Mouse (Mus musculus) intestine, embryonic 14.5 days (tissue): ENCODE data around the gene Supt3. TPM values are rescaled to one million over a fixed set of nuclear protein-coding genes. Genes with fewer than 3 reads are reported as not detected.

Experiments used
- ATAC-seq: fragments of 200-750 bp; cut with Nextera tagmentation; replicated peaks from 2 replicates; pipeline ENCODE4 v1.8.0; 2017; ENCODE audit warnings: low read depth, moderate number of reproducible peaks, moderate TSS enrichment, moderate library complexity; ENCODE audit not compliant: low FRiP score, low TSS enrichment
- DNase-seq: peaks from one replicate; pipeline ENCODE4 v3.0.0-alpha.2; 2018; ENCODE audit warnings: low spot score
- H3K27ac ChIP-seq: fragments of 300-500 bp; sonication (generic); 2 replicates; pipeline ENCODE4 v1.5.1; 2014; ENCODE audit warnings: low read depth, mild to moderate bottlenecking, control low read depth
- H3K27me3 ChIP-seq: fragments of 300-500 bp; sonication (generic); replicated peaks from 2 replicates; pipeline ENCODE4 v1.6.1; 2014; ENCODE audit warnings: low read length, control low read depth; ENCODE audit not compliant: control insufficient read depth, insufficient read depth
- H3K36me3 ChIP-seq: fragments of 300-500 bp; sonication (generic); 2 replicates; pipeline ENCODE4 v1.6.1; 2014; ENCODE audit warnings: low read length, control low read depth; ENCODE audit not compliant: control insufficient read depth, insufficient read depth
- H3K4me1 ChIP-seq: fragments of 300-500 bp; sonication (generic); replicated peaks from 2 replicates; pipeline ENCODE4 v1.6.1; 2014; ENCODE audit warnings: low read length, control low read depth, mixed read lengths; ENCODE audit not compliant: control insufficient read depth, insufficient read depth
- H3K4me2 ChIP-seq: fragments of 300-500 bp; sonication (generic); 2 replicates; pipeline ENCODE4 v1.6.1; 2014; ENCODE audit warnings: low read length
- H3K4me3 ChIP-seq: fragments of 300-500 bp; sonication (generic); 2 replicates; pipeline ENCODE4 v1.5.1; 2014; ENCODE audit warnings: low read depth, low read length, control low read depth, mixed read lengths
- H3K9ac ChIP-seq: fragments of 300-500 bp; sonication (generic); 2 replicates; pipeline ENCODE4 v1.6.1; 2014; ENCODE audit warnings: mild to moderate bottlenecking, low read length
- H3K9me3 ChIP-seq: fragments of 300-500 bp; sonication (generic); 2 replicates; pipeline ENCODE4 v1.6.1; 2016; ENCODE audit warnings: low read length, control low read depth; ENCODE audit not compliant: control insufficient read depth
- WGBS: fragments of 180-500 bp; shearing (Covaris S2); extraction: QIAGEN DNeasy Blood & Tissue Kit; methylation state at CpG from one replicate; pipeline ENCODE4 v1.1.7; 2014; 5-methylcytosine and 5-hydroxymethylcytosine counted together
- polyA plus RNA-seq: library from polyadenylated mRNA; unstranded; fragments of >200 nt; fragmentation: Nextera tagmentation; extraction: Ambion mirVana; gene quantifications from 2 replicates; pipeline ENCODE4 v1.2.1, GENCODE M21; 2014

Gene Supt3
- polyA plus RNA-seq, 1 experiment from 2014 or later, result 18.8 TPM

- Histone ChIP-seq H3K4me1 (no peaks in the 10 kb centered on the region), H3K27ac (no peak overlapping the region), H3K36me3 (no peaks in the 10 kb centered on the region), H3K4me3 (no peak overlapping the region), H3K9ac (no peak overlapping the region), H3K27me3 (no peaks in the 10 kb centered on the region), H3K4me2 (no peak overlapping the region), H3K9me3 (no peaks in the 10 kb centered on the region)
- WGBS, result 78% methylated on average over 2 of the region's 2 CpGs
- DNase-seq (no peak), ATAC-seq (no peak)
Measured at GRCm38 (mm10) chr17:44956671-44957070, 179.7 kb downstream of the Supt3 start.

GRCm38 (mm10) chr17:44963051-44963798 lies 186.3 kb downstream of the Supt3 start:
- Histone ChIP-seq H3K9ac (no peak overlapping the region), H3K27me3 (no peaks in the 10 kb centered on the region), H3K4me3 (no peak overlapping the region), H3K4me1 (no peaks in the 10 kb centered on the region), H3K27ac (no peak overlapping the region), H3K9me3 (no peaks in the 10 kb centered on the region), H3K36me3 (no peaks in the 10 kb centered on the region), H3K4me2 (no peak overlapping the region)
- 72% methylated on average over 6 of the region's 6 CpGs for WGBS
- DNase-seq (no peak), ATAC-seq (no peak)

- no peaks in the 10 kb centered on the region for H3K36me3 ChIP-seq
- H3K27ac ChIP-seq, result no peak overlapping the region
- no peaks in the 10 kb centered on the region for H3K27me3 ChIP-seq
- no peak overlapping the region for H3K9ac ChIP-seq
- H3K9me3 ChIP-seq, result no peaks in the 10 kb centered on the region
- no peak for DNase-seq
- ATAC-seq, result no peak
- H3K4me1 ChIP-seq, result peaks cover 5% of the 10 kb centered on the region; the same call in 1 of the 2 replicates
- no peak overlapping the region for H3K4me2 ChIP-seq
- WGBS, result 65% methylated on average over 1 of the region's 1 CpGs
- H3K4me3 ChIP-seq, result no peak overlapping the region
Measured at GRCm38 (mm10) chr17:44967186-44967585, 190.2 kb downstream of the Supt3 start.

GRCm38 (mm10) chr17:44970255-44970654 lies 193.3 kb downstream of the Supt3 start:
- WGBS, result 89% methylated on average over 3 of the region's 3 CpGs
- Histone ChIP-seq H3K4me1 (peaks cover 5% of the 10 kb centered on the region; the same call in 1 of the 2 replicates), H3K27me3 (no peaks in the 10 kb centered on the region), H3K9me3 (no peaks in the 10 kb centered on the region), H3K4me3 (no peak overlapping the region), H3K9ac (no peak overlapping the region), H3K27ac (no peak overlapping the region), H3K4me2 (no peak overlapping the region), H3K36me3 (no peaks in the 10 kb centered on the region)
- DNase-seq (no peak), ATAC-seq (no peak)

- Histone ChIP-seq H3K9ac (no peak overlapping the region), H3K36me3 (no peaks in the 10 kb centered on the region), H3K4me3 (no peak overlapping the region), H3K9me3 (no peaks in the 10 kb centered on the region), H3K27ac (no peak overlapping the region), H3K27me3 (no peaks in the 10 kb centered on the region), H3K4me2 (no peak overlapping the region), H3K4me1 (peaks cover 9% of the 10 kb centered on the region; the same call in 1 of the 2 replicates)
- 53% methylated on average over 4 of the region's 4 CpGs for WGBS
- no peak for ATAC-seq
- no peak for DNase-seq
Measured at GRCm38 (mm10) chr17:44973489-44973888, 196.5 kb downstream of the Supt3 start.

GRCm38 (mm10) chr17:44977690-44978089 lies 200.7 kb downstream of the Supt3 start:
- no peaks in the 10 kb centered on the region for H3K9me3 ChIP-seq
- H3K4me3 ChIP-seq, result no peak overlapping the region
- H3K4me1 ChIP-seq, result 0 out of 2 replicates have a peak, but pooled peaks cover 6% of the 10 kb centered on the region
- no peak overlapping the region for H3K9ac ChIP-seq
- ATAC-seq (no peak), DNase-seq (no peak)
- H3K4me2 ChIP-seq, result no peak overlapping the region
- WGBS, result 71% methylated on average over 2 of the region's 2 CpGs
- no peak overlapping the region for H3K27ac ChIP-seq
- H3K36me3 ChIP-seq, result no peaks in the 10 kb centered on the region
- no peaks in the 10 kb centered on the region for H3K27me3 ChIP-seq

- no peak for ATAC-seq
- 95% methylated on average over 2 of the region's 2 CpGs for WGBS
Measured at GRCm38 (mm10) chr17:44987964-44988363, 211.0 kb downstream of the Supt3 start.

GRCm38 (mm10) chr17:45003311-45003710 lies 226.4 kb downstream of the Supt3 start:
- ATAC-seq (no peak), DNase-seq (no peak)
- WGBS, result 85% methylated on average over 4 of the region's 4 CpGs
- Histone ChIP-seq H3K27me3 (no peaks in the 10 kb centered on the region), H3K9me3 (no peaks in the 10 kb centered on the region), H3K9ac (no peak overlapping the region), H3K4me2 (no peak overlapping the region), H3K36me3 (peaks cover 6% of the 10 kb centered on the region; the same call in 1 of the 2 replicates), H3K27ac (no peak overlapping the region), H3K4me1 (no peaks in the 10 kb centered on the region), H3K4me3 (no peak overlapping the region)

More at GRCm38 (mm10) chr17:44987964-44988363, 211.0 kb downstream of the Supt3 start:
- H3K27ac ChIP-seq, result no peak overlapping the region
- no peak overlapping the region for H3K4me2 ChIP-seq
- H3K36me3 ChIP-seq, result no peaks in the 10 kb centered on the region
- H3K4me3 ChIP-seq, result no peak overlapping the region
- no peaks in the 10 kb centered on the region for H3K27me3 ChIP-seq
- DNase-seq, result no peak
- H3K9me3 ChIP-seq, result no peaks in the 10 kb centered on the region
- H3K4me1 ChIP-seq, result peaks cover 7% of the 10 kb centered on the region
- no peak overlapping the region for H3K9ac ChIP-seq
